Mouse (Mus musculus): Measurements from ENCODE around the gene Lce3e.

Gene Lce3e

GRCm38 (mm10) chr3:92966761-92967160 is at the start of gene Lce3e:
TSS of gene Lce3e (plus strand) at chr3:92967061.
- DNase-seq, result no peak

GRCm38 (mm10) chr3:92920364-92920763 is 46.5 kb upstream of the Lce3e start:
- peak; percentile 39 to 48 for DNase-seq

GRCm38 (mm10) chr3:92926130-92926529 is 40.7 kb upstream of the Lce3e start, which contains the start of gene Lce3a:
TSS of gene Lce3a (minus strand) at chr3:92926230.
- no peak for DNase-seq

- DNase-seq, result no peak
Measured at GRCm38 (mm10) chr3:92932679-92933078, 34.2 kb upstream of the Lce3e start, which contains the start of gene Lce3b. TSS of gene Lce3b (plus strand) at chr3:92932979.

- peak in 1 of 2 experiments; percentile 2 for DNase-seq
Measured at GRCm38 (mm10) chr3:92944186-92944585, 22.7 kb upstream of the Lce3e start, which contains the start of gene Lce3c. TSS of gene Lce3c (plus strand) at chr3:92944486.

- no peak for DNase-seq
Measured at GRCm38 (mm10) chr3:92957090-92957489, 9.8 kb upstream of the Lce3e start, which contains the start of gene Lce3d. TSS of gene Lce3d (plus strand) at chr3:92957390.

GRCm38 (mm10) chr3:92978484-92978883 is 11.6 kb downstream of the Lce3e start:
- DNase-seq, result no peak

- no peak for DNase-seq
Measured at GRCm38 (mm10) chr3:92991926-92992325, 25.1 kb downstream of the Lce3e start, which contains the start of gene Lce3f. TSS of gene Lce3f (plus strand) at chr3:92992226.

- DNase-seq, result peak; percentile 89 to 91
Measured at GRCm38 (mm10) chr3:92998691-92999090, 31.8 kb downstream of the Lce3e start.

- DNase-seq, result no peak
Measured at GRCm38 (mm10) chr3:93000621-93001020, 33.8 kb downstream of the Lce3e start.

- peak; percentile 5 to 24 for DNase-seq
Measured at GRCm38 (mm10) chr3:93002843-93003242, 36.0 kb downstream of the Lce3e start.

GRCm38 (mm10) chr3:93014378-93014801 is 47.5 kb downstream of the Lce3e start:
- DNase-seq, result peak; percentile 19 to 48

GRCm38 (mm10) chr3:93014871-93015270 is 48.0 kb downstream of the Lce3e start:
- no peak for DNase-seq

- DNase-seq, result no peak
Measured at GRCm38 (mm10) chr3:93015460-93016104, 48.7 kb downstream of the Lce3e start, which contains the start of gene Crct1. TSS of gene Crct1 (minus strand) at chr3:93015687.
